In genomic region chr7:102238686-102239286, GRCm38 (mm10) we compare ENCODE assay signal across 15 mouse cellular contexts.
"Had no signal": no experiment of that assay in that cellular context is flagged by ENCODE, and none has a peak within 500 bp of the region (broad histone marks: within the 10 kb centered on the region; RNA-seq: fewer than 3 reads in every experiment).

No protein-coding gene starts in this region.

- H3K27me3 ChIP-seq: kidney, embryonic 15.5 days; limb, embryonic 13.5 days; midbrain, embryonic 13.5 days; neural tube, embryonic 15.5 days had no signal

- H3K27ac ChIP-seq: kidney, embryonic 15.5 days; limb, embryonic 13.5 days; liver, embryonic 14.5 days; midbrain, embryonic 13.5 days; neural tube, embryonic 15.5 days had no signal

- H3K9ac ChIP-seq: kidney, embryonic 15.5 days; limb, embryonic 13.5 days; liver, embryonic 14.5 days; midbrain, embryonic 13.5 days; neural tube, embryonic 15.5 days had no signal

- H3K4me2 ChIP-seq: kidney, embryonic 15.5 days; limb, embryonic 13.5 days; midbrain, embryonic 13.5 days; neural tube, embryonic 15.5 days had no signal

- ATAC-seq: intestine, embryonic 16.5 days had no signal

- H3K4me1 ChIP-seq: limb, embryonic 13.5 days; midbrain, embryonic 13.5 days; neural tube, embryonic 15.5 days had no signal

- DNase-seq: kidney, adult 2 months; kidney, postnatal 14 days; left cerebral cortex, postnatal 4 days; lung, postnatal 36 days; right cerebral cortex, postnatal 4 days; spleen, adult 18-20 months; thymus, adult 2 months; thymus, postnatal 25 days had no signal

- H3K4me3 ChIP-seq: kidney, embryonic 15.5 days; limb, embryonic 13.5 days; midbrain, embryonic 13.5 days; myocyte; neural tube, embryonic 15.5 days had no signal

- H3K9me3 ChIP-seq: kidney, embryonic 15.5 days; limb, embryonic 13.5 days; midbrain, embryonic 13.5 days; neural tube, embryonic 15.5 days had no signal
